Mouse (Mus musculus) T-cell, adult 2 months (primary cell): Measurements from ENCODE around the gene Ecm1.

Source experiments
- DNase-seq: peaks from one replicate; pipeline ENCODE4 v3.0.0; 2022; ENCODE audit warnings: low spot score

Ecm1 gene

GRCm38 (mm10) chr3:95689171-95689915, 50.0 kb downstream of the Ecm1 start:
- DNase-seq = no peak

GRCm38 (mm10) chr3:95687524-95688421, 51.6 kb downstream of the Ecm1 start, which contains the start of gene Adamtsl4:
Gene Adamtsl4 (minus strand): TSS chr3:95687917.
- peak; percentile 50 for DNase-seq

- no peak for DNase-seq
These were observed 52.2 kb downstream of the Ecm1 start for GRCm38 (mm10) chr3:95687168-95687523.

DNA sequence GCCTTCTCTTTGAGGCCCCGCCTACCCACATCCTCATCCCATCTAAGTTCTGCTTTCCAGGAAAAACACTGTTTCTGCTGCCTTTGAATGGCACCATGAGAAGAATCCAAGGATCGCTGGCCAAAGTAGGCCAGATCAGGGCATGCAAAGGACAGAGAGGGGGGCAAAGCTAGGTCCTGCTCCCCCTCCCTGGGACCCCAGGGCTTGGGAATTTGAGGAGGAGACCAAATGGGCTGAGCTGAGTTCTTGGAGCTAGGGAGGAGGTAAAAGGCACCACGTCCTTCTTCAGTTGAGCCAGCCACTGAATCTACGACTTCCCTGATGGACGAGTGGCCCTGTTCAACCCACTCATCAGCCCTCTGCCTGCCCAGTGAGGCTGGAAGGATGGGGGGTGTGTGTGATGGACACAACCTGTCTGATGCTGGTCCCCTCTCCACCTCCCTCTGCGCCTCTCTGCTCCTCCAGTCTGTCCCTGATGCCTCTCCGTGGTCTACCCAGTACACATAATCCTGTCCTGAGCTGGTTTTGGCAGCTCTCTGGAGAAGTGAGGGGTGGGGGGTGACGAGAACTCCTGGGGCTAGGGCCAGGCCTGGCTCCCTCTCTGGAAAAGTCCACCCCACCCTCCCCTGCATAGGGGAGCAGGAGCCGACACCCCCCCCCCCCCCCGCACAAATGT, 52.7 kb downstream of the Ecm1 start:
- DNase-seq = no peak

DNA sequence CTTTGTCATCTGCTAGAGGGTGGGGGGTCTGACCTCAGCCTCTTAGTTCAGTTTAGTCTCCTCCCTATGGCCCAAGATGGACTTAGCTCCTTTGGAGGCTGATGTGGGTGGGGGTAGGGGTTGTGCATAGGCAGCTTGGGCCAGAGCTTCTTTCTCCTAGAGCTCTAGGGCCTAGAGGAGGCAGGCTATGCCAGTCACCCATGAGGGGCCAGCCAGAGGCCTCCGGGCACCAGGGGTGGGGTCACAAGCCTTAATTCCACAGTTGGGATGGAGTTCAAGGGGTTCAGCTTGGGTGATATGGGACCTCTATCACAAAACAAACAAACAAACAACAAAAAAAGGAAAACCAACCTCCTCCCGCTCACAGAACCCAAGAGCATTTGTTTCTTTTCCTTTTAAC, 53.7 kb downstream of the Ecm1 start:
- no peak for DNase-seq

DNA sequence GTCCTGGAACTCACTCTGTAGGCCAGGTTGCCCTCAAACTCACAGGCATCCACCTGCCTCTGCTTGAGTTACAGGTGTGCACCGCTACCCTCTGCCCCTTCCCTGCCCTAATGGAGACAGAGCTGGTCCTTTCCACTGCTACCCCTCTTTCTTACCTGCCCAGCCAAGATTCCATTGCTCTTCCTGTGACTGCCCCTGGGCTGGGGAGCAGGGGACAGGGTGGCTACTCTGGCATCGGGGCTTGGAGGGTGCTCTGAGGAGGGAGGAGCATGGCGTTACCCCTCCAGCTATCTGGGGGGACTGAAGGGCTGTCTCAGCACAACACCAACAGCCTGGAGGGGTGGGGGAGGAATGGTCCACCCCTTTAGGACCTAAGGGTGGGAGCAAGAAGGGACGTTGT, 54.1 kb downstream of the Ecm1 start:
- DNase-seq = no peak

DNA sequence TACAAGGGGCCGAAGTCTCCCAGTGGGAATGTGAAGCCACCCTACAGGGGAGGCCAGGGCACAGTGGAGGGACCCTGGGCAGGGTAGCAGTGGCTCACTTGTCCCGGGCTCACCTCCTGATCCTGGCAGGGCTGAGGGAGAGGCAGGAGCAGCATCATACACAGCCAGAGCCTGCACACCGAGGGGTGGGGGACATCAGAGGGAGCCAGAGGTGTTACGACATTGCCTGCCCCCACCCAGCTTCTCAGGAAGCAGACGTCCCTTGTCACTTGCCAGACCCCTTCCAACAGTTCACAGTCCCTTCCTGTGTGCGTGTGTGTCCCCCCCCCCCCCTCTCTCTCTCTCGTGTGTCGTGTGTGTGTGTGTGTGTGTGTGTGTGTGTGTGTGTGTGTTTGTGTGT, 54.5 kb downstream of the Ecm1 start:
- no peak for DNase-seq
